16 mouse cellular contexts compared by ENCODE assay signal in genomic region chr9:97717005-97717404, GRCm38 (mm10).
A peak's percentile ranks its signal among the peaks of the same experiment; 100 is the strongest.
DNase-seq lines count a peak whose midpoint lies in the region; ATAC-seq and TF ChIP-seq lines count a peak whose summit lies in the region.
"Had no signal": no experiment of that assay in that cellular context is flagged by ENCODE, and none has a peak within 500 bp of the region (broad histone marks: within the 10 kb centered on the region; RNA-seq: fewer than 3 reads in every experiment).

No protein-coding gene starts in this region.

- ATAC-seq in forebrain, embryonic 15.5 days (replicated peaks), result no peak
- no peak for ATAC-seq in forebrain, embryonic 11.5 days (replicated peaks; ENCODE audit: low FRiP score)
- no peak for ATAC-seq in lung, postnatal 0 days

- no peaks in the 10 kb centered on the region for H3K36me3 ChIP-seq in forebrain, embryonic 15.5 days
- H3K36me3 ChIP-seq in forebrain, embryonic 11.5 days (ENCODE audit: control insufficient read depth, insufficient read depth, low read length), result no peaks in the 10 kb centered on the region
- H3K36me3 ChIP-seq in lung, postnatal 0 days (ENCODE audit: insufficient read depth, low read length), result no peaks in the 10 kb centered on the region
- H3K36me3 ChIP-seq: heart, embryonic 12.5 days; midbrain, embryonic 12.5 days had no signal

- no peak for TF ChIP-seq CTCF in lung, postnatal 0 days (IDR thresholded peaks at IDR 0.05)

- H3K4me1 ChIP-seq in forebrain, embryonic 15.5 days, result peaks cover 14% of the 10 kb centered on the region
- no peaks in the 10 kb centered on the region for H3K4me1 ChIP-seq in forebrain, embryonic 11.5 days (replicated peaks; ENCODE audit: control insufficient read depth, insufficient read depth, low read length)
- H3K4me1 ChIP-seq in lung, postnatal 0 days (ENCODE audit: insufficient read depth, low read depth, low read length), result no peaks in the 10 kb centered on the region
- H3K4me1 ChIP-seq: heart, embryonic 12.5 days; midbrain, embryonic 12.5 days had no signal

- DNase-seq in forebrain, embryonic 11.5 days (ENCODE audit: low spot score), result no peak
- DNase-seq in lung, postnatal 0 days (ENCODE audit: low spot score), result peak; percentile 28
- no peak for DNase-seq in lung, postnatal 4 days
- peak; percentile 6 for DNase-seq in fibroblast of lung, adult 2 months (ENCODE audit: low read depth)
- DNase-seq in layer of hippocampus, adult 9-10 months (ENCODE audit: low spot score), result peak; percentile 43
- DNase-seq in liver, result no peak
- DNase-seq: cerebellum, adult 11-12 months; gastrocnemius, postnatal 36 days; heart, postnatal 36 days; kidney, adult 2 months; kidney, postnatal 4 days; lung, adult 2 months; thymus, adult 18-20 months had no signal

- H3K4me3 ChIP-seq in forebrain, embryonic 15.5 days, result no peak overlapping the region
- no peak overlapping the region for H3K4me3 ChIP-seq in forebrain, embryonic 11.5 days (ENCODE audit: low read depth, low read length)
- no peak overlapping the region for H3K4me3 ChIP-seq in lung, postnatal 0 days (ENCODE audit: low read depth, low read length)
- H3K4me3 ChIP-seq: heart, embryonic 12.5 days; midbrain, embryonic 12.5 days had no signal

- H3K9ac ChIP-seq in forebrain, embryonic 15.5 days (replicated peaks), result no peak overlapping the region
- no peak overlapping the region for H3K9ac ChIP-seq in forebrain, embryonic 11.5 days (ENCODE audit: low read length)
- H3K9ac ChIP-seq in lung, postnatal 0 days (replicated peaks; ENCODE audit: low read depth), result no peak overlapping the region
- H3K9ac ChIP-seq: heart, embryonic 12.5 days; midbrain, embryonic 12.5 days had no signal

- 42% methylated on average over 7 of the region's 7 CpGs for WGBS in forebrain, embryonic 15.5 days
- WGBS in forebrain, embryonic 11.5 days, result 89% methylated on average over 7 of the region's 7 CpGs
- 52% methylated on average over 7 of the region's 7 CpGs for WGBS in lung, postnatal 0 days

- H3K9me3 ChIP-seq in forebrain, embryonic 15.5 days, result no peaks in the 10 kb centered on the region
- H3K9me3 ChIP-seq in forebrain, embryonic 11.5 days (ENCODE audit: control insufficient read depth, low read length), result no peaks in the 10 kb centered on the region
- H3K9me3 ChIP-seq in lung, postnatal 0 days (ENCODE audit: low read length), result no peaks in the 10 kb centered on the region
- H3K9me3 ChIP-seq: heart, embryonic 12.5 days; midbrain, embryonic 12.5 days had no signal

- H3K27me3 ChIP-seq in forebrain, embryonic 15.5 days, result no peaks in the 10 kb centered on the region
- no peaks in the 10 kb centered on the region for H3K27me3 ChIP-seq in forebrain, embryonic 11.5 days (ENCODE audit: control insufficient read depth, insufficient read depth, low read length)
- no peaks in the 10 kb centered on the region for H3K27me3 ChIP-seq in lung, postnatal 0 days (replicated peaks; ENCODE audit: insufficient read depth, low read length)

- no peak for TF ChIP-seq EP300 in lung, postnatal 0 days (IDR thresholded peaks at IDR 0.05)

- peak overlapping the region; percentile 2 for H3K27ac ChIP-seq in forebrain, embryonic 15.5 days (replicated peaks)
- H3K27ac ChIP-seq in forebrain, embryonic 11.5 days (ENCODE audit: low read depth, low read length), result no peak overlapping the region
- H3K27ac ChIP-seq in lung, postnatal 0 days (ENCODE audit: low read length), result no peak overlapping the region
- H3K27ac ChIP-seq: midbrain, embryonic 12.5 days had no signal

- no peak overlapping the region for H3K4me2 ChIP-seq in forebrain, embryonic 15.5 days (replicated peaks)
- no peak overlapping the region for H3K4me2 ChIP-seq in forebrain, embryonic 11.5 days (ENCODE audit: low read depth, low read length, severe bottlenecking)
- no peak overlapping the region for H3K4me2 ChIP-seq in lung, postnatal 0 days (replicated peaks; ENCODE audit: low read depth, low read length)
- H3K4me2 ChIP-seq: heart, embryonic 12.5 days; midbrain, embryonic 12.5 days had no signal

Comparison
In these comparisons a context has a peak if more than half of its experiments do, and no peak if none do; other contexts are left out.
1. DNase-seq: peak in lung, postnatal 0 days (single experiment), fibroblast of lung, adult 2 months (single experiment) and layer of hippocampus, adult 9-10 months (single experiment); none in forebrain, embryonic 11.5 days (single experiment), lung, postnatal 4 days (0 of 2) and liver (single experiment).